Mouse (Mus musculus): Measurements from ENCODE around the gene Gm2916. TPM values are rescaled to one million over a fixed set of nuclear protein-coding genes. Genes with fewer than 3 reads are reported as not detected.
"Not testable (repeated sequence)": the region's sequence is repeated elsewhere in the genome, so short reads cannot be mapped to it uniquely, and the experiment has no call there.

Gene Gm2916
- total RNA-seq (2014; fragmentation: Nextera tagmentation), result not detected in 2 replicates
- not detected in 2 replicates for total RNA-seq (2017)

DNA sequence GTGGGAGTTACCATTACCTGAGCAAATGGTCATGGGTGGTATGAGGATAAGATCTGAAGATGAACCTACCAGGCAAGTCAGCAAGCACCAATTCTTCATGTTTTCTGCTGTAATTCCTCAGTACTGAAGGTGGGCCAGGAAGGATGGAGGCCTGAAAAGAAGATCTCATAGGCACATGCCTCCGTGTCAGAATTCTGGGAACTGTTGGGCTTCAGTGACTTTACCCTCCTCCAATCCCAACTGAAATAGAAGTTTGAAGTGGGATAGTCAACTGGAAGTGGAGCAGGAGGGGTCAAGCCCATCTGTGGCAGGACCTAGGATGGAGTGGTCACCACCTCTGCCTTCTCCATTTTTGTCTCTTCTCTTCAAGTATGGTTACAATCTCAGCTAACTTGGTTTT is at the start of gene Gm2916:
Gm2916 (plus strand) TSS at position 301 of the 400 bp plus-strand sequence.
- ATAC-seq (replicated peaks; ENCODE audit: poor library complexity, severe bottlenecking), result not testable (repeated sequence)

- ATAC-seq (replicated peaks; ENCODE audit: poor library complexity, severe bottlenecking), result not testable (repeated sequence)
Measured at GRCm38 (mm10) chr14:3845945-3846344, 38.0 kb upstream of the Gm2916 start, which contains the start of gene Gm3033. Gm3033 (plus strand) TSS chr14:3846245.

DNA sequence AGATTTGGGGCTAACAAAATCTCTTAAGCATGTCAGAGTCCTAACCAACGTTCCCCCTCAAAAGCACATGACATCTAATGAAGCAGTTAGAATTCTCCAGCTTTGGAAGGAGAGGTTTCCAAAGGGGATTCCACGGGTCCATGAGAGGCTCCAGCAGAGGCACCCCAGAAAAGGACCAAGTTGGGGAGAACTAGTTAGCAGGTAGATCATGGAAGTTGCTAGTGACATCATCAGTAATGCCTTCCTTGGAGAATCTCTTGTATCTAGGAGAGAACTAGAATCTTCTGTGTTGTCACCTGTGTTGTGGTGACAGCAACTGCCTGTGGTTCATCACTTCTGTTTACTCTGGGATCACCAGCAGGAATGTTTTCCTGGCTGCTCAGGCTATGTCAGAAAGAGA is 47.5 kb downstream of the Gm2916 start, which contains the start of gene Gm3029:
Gm3029 (plus strand) TSS at position 301 of the 400 bp plus-strand sequence.
- not testable (repeated sequence) for ATAC-seq (replicated peaks; ENCODE audit: poor library complexity, severe bottlenecking)

GRCm38 (mm10) chr14:3963247-3963646 is 79.3 kb downstream of the Gm2916 start, which contains the start of gene Gm3095:
Gm3095 (plus strand) TSS chr14:3963547.
- ATAC-seq (replicated peaks; ENCODE audit: poor library complexity, severe bottlenecking), result not testable (repeated sequence)

Other genes starting within 250 kb of the Gm2916 start
- gene Gm3012, start 249.7 kb upstream of the Gm2916 start, total RNA-seq (2014; fragmentation: Nextera tagmentation), result not detected in 2 replicates
- not detected in 2 replicates for gene Gm3012, start 249.7 kb upstream of the Gm2916 start, total RNA-seq (2017)
- not detected in 2 replicates for gene Gm3020, start 232.1 kb upstream of the Gm2916 start, total RNA-seq (2014; fragmentation: Nextera tagmentation)
- gene Gm3020, start 232.1 kb upstream of the Gm2916 start, total RNA-seq (2017), result 0.21 TPM in 1 of 2 replicates, not detected in the other
- not detected in 2 replicates for gene Gm3043, start 195.4 kb upstream of the Gm2916 start, total RNA-seq (2014; fragmentation: Nextera tagmentation)
- gene Gm3043, start 195.4 kb upstream of the Gm2916 start, total RNA-seq (2017), result not detected in 2 replicates
- not detected in 2 replicates for gene Gm3002, start 74.1 kb upstream of the Gm2916 start, total RNA-seq (2014; fragmentation: Nextera tagmentation)
- gene Gm3002, start 74.1 kb upstream of the Gm2916 start, total RNA-seq (2017), result not detected in 2 replicates
- not detected in 2 replicates for gene Gm3033, start 37.9 kb upstream of the Gm2916 start, total RNA-seq (2014; fragmentation: Nextera tagmentation)
- gene Gm3033, start 37.9 kb upstream of the Gm2916 start, total RNA-seq (2017), result not detected in 2 replicates
- gene Gm3029, start 47.6 kb downstream of the Gm2916 start, total RNA-seq (2014; fragmentation: Nextera tagmentation), result not detected in 2 replicates
- gene Gm3029, start 47.6 kb downstream of the Gm2916 start, total RNA-seq (2017), result not detected in 2 replicates
- gene Gm3095, start 79.4 kb downstream of the Gm2916 start, total RNA-seq (2014; fragmentation: Nextera tagmentation), result not detected in 2 replicates
- not detected in 2 replicates for gene Gm3095, start 79.4 kb downstream of the Gm2916 start, total RNA-seq (2017)
- not detected in 2 replicates for gene Gm3099, start 114.2 kb downstream of the Gm2916 start, total RNA-seq (2014; fragmentation: Nextera tagmentation)
- gene Gm3099, start 114.2 kb downstream of the Gm2916 start, total RNA-seq (2017), result not detected in 2 replicates
- gene Gm5796, start 139.8 kb downstream of the Gm2916 start, total RNA-seq (2014; fragmentation: Nextera tagmentation), result not detected in 2 replicates
- not detected in 2 replicates for gene Gm5796, start 139.8 kb downstream of the Gm2916 start, total RNA-seq (2017)
- not detected in 2 replicates for gene Gm3115, start 199.9 kb downstream of the Gm2916 start, total RNA-seq (2014; fragmentation: Nextera tagmentation)
- gene Gm3115, start 199.9 kb downstream of the Gm2916 start, total RNA-seq (2017), result not detected in 2 replicates
- not detected in 2 replicates for gene Gm8108, start 226.4 kb downstream of the Gm2916 start, total RNA-seq (2014; fragmentation: Nextera tagmentation)
- not detected in 2 replicates for gene Gm8108, start 226.4 kb downstream of the Gm2916 start, total RNA-seq (2017)

Measured in granulocyte monocyte progenitor cell, adult 5-6 weeks (primary cell).